Mouse (Mus musculus): Measurements from ENCODE around the gene Rnf216.

DNA sequence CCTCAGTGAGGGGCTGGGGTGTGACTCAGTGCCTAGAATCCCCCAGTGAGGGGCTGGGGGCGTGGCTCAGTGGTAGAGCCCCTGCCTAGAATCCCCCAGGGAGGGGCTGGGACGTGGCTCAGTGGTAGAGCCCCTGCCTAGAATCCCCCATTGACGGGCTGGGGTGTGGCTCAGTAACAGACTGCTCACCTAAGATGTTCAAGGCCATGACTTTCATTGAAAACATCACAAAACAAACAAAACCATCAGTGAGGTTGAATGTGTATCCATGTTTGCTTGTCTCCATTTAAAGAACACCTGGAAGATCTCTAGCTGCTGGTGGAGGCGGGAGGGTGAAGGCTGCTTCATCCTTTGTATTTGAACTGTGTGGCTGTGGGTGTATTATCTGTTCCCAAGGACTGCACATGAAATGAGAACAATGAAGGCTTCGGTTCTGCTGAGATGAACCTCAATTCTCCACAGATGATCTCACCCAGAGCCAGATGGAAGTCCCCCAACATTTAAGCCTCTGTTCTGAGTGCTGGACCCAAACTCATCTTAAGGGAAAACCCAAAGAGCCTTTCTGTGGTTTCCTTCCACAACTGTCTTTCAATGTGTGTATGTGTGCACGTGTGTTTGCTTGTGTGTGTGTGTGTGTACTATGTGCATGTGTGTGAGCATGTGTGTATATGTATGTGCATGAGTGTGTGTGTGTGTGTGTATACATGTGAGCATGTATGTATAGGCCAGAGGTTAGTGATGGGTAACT is 155.7 kb downstream of the Rnf216 start:
- no peak for TF ChIP-seq GATA1 (IDR thresholded peaks at IDR 0.05; ENCODE audit: low read length)
- TF ChIP-seq TAL1 (IDR thresholded peaks at IDR 0.05; ENCODE audit: low read length), result no peak
